Mouse (Mus musculus) liver, adult 2 months (tissue): ENCODE measurements around the gene Gtpbp8.

ENCODE experiments used
- CTCF ChIP-seq: fragments of 200-500 bp; IDR thresholded peaks from 2 replicates; pipeline ENCODE4 v1.5.1; 2011; ENCODE audit warnings: low read depth, low read length, control low read depth
- POLR2A ChIP-seq: fragments of 200-500 bp; IDR thresholded peaks from 2 replicates; pipeline ENCODE4 v1.6.1; 2011; ENCODE audit warnings: low read length, control low read depth; ENCODE audit not compliant: insufficient read depth; ENCODE audit errors: extremely low read depth

DNA sequence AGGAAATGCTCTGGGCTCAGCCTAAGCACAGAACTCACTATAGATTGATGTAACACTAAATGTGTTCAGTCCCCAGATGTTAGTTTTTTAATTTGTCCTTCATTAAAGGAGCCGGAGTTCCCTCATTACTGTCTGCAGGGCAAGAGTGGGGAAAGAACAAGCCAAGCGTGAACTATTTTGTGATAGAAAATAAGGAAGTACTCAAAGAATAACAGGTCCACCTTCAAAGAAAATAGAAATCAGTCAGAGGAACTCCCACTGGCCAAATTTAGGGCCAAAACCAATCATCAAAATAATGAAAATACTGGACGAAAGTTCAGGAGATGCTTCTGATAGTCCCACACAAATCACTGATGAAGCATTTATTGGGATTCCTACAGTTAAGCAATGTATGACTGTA lies 45.0 kb downstream of the Gtpbp8 start:
- TF ChIP-seq CTCF (no peak), POLR2A (no peak)
